In genomic region chr15:97276660-97277153, GRCm38 (mm10) we compare ENCODE assay signal across 12 mouse cellular contexts. TPM values are rescaled to one million over a fixed set of nuclear protein-coding genes. Genes with fewer than 3 reads are reported as not detected.
DNase-seq lines count a peak whose midpoint lies in the region; ATAC-seq and TF ChIP-seq lines count a peak whose summit lies in the region.
"Had no signal": no experiment of that assay in that cellular context is flagged by ENCODE, and none has a peak within 500 bp of the region (broad histone marks: within the 10 kb centered on the region; RNA-seq: fewer than 3 reads in every experiment).

No protein-coding gene starts in this region.

- no peaks in the 10 kb centered on the region for H3K79me2 ChIP-seq in C2C12 (ENCODE audit: control insufficient read depth, insufficient read depth)

- H3K79me3 ChIP-seq in C2C12 (ENCODE audit: low read depth): no peaks in the 10 kb centered on the region

- peaks cover 19% of the 10 kb centered on the region for H3K4me1 ChIP-seq in heart, embryonic 10.5 days
- peaks cover 11% of the 10 kb centered on the region for H3K4me1 ChIP-seq in forebrain, embryonic 16.5 days (replicated peaks; ENCODE audit: control insufficient read depth, insufficient read depth, low read length)
- H3K4me1 ChIP-seq in midbrain, embryonic 14.5 days (ENCODE audit: control insufficient read depth, insufficient read depth, low read length): peaks cover 17% of the 10 kb centered on the region; the same call in 1 of the 2 replicates

- peak; percentile 55 for ATAC-seq in forebrain, embryonic 16.5 days
- no peak for ATAC-seq in midbrain, embryonic 14.5 days (ENCODE audit: low FRiP score, low TSS enrichment)
- ATAC-seq: activated CD4-positive, CD25-positive, alpha-beta regulatory T cell, adult 4 months had no signal

- no peaks in the 10 kb centered on the region for H3K27me3 ChIP-seq in heart, embryonic 10.5 days (ENCODE audit: insufficient read depth, poor library complexity, severe bottlenecking)
- no peaks in the 10 kb centered on the region for H3K27me3 ChIP-seq in C2C12 (ENCODE audit: control insufficient read depth, insufficient read depth, insufficient read length)
- H3K27me3 ChIP-seq in forebrain, embryonic 16.5 days (replicated peaks; ENCODE audit: control insufficient read depth, insufficient read depth, low read length): no peaks in the 10 kb centered on the region
- H3K27me3 ChIP-seq in midbrain, embryonic 14.5 days (ENCODE audit: control insufficient read depth, insufficient read depth, low read length): no peaks in the 10 kb centered on the region
- H3K27me3 ChIP-seq: heart, embryonic 13.5 days had no signal

- no peak overlapping the region for H3K4me3 ChIP-seq in heart, embryonic 10.5 days
- H3K4me3 ChIP-seq in C2C12 (ENCODE audit: insufficient read depth, poor library complexity, severe bottlenecking): no peak overlapping the region
- no peak overlapping the region for H3K4me3 ChIP-seq in forebrain, embryonic 16.5 days (replicated peaks; ENCODE audit: low read length)
- H3K4me3 ChIP-seq in midbrain, embryonic 14.5 days (replicated peaks; ENCODE audit: low read depth, low read length): no peak overlapping the region
- no peak overlapping the region for H3K4me3 ChIP-seq in layer of hippocampus, adult 2 months
- H3K4me3 ChIP-seq: heart, embryonic 13.5 days had no signal

- no peaks in the 10 kb centered on the region for H3K9me3 ChIP-seq in heart, embryonic 10.5 days
- no peaks in the 10 kb centered on the region for H3K9me3 ChIP-seq in forebrain, embryonic 16.5 days (ENCODE audit: control insufficient read depth, low read length)
- no peaks in the 10 kb centered on the region for H3K9me3 ChIP-seq in midbrain, embryonic 14.5 days (ENCODE audit: control insufficient read depth, low read length)
- H3K9me3 ChIP-seq: heart, embryonic 13.5 days had no signal

- H3K27ac ChIP-seq in heart, embryonic 10.5 days: no peak overlapping the region
- no peak overlapping the region for H3K27ac ChIP-seq in forebrain, embryonic 16.5 days (ENCODE audit: low read length)
- peak overlapping the region; percentile 34; the same call in 1 of the 2 replicates for H3K27ac ChIP-seq in midbrain, embryonic 14.5 days (replicated peaks; ENCODE audit: low read depth, low read length)
- H3K27ac ChIP-seq in layer of hippocampus, adult 2 months: no peak overlapping the region
- H3K27ac ChIP-seq: heart, embryonic 13.5 days had no signal

- 78% methylated on average over 20 of the region's 20 CpGs for WGBS in heart, embryonic 10.5 days
- WGBS in forebrain, embryonic 16.5 days: 19% methylated on average over 20 of the region's 20 CpGs
- 46% methylated on average over 20 of the region's 20 CpGs for WGBS in midbrain, embryonic 14.5 days

- intact Hi-C loops in heart, postnatal 14 days (cut with DNase I): no loop called here

- no peak for TF ChIP-seq CTCF in C2C12 (IDR thresholded peaks at IDR 0.05; ENCODE audit: control insufficient read depth, insufficient read depth, insufficient read length)
- no peak for TF ChIP-seq CTCF in layer of hippocampus, adult 2 months (conservative IDR thresholded peaks at IDR 0.05)

- H3K4me2 ChIP-seq in forebrain, embryonic 16.5 days (ENCODE audit: low read length): peak overlapping the region; percentile 30; the same call in 1 of the 2 replicates
- H3K4me2 ChIP-seq in midbrain, embryonic 14.5 days (ENCODE audit: low read length): peak overlapping the region; percentile 3; the same call in 1 of the 2 replicates
- H3K4me2 ChIP-seq: heart, embryonic 13.5 days had no signal

- H3K36me3 ChIP-seq in heart, embryonic 10.5 days: no peaks in the 10 kb centered on the region
- H3K36me3 ChIP-seq in C2C12 (ENCODE audit: control insufficient read depth, insufficient read depth): no peaks in the 10 kb centered on the region
- no peaks in the 10 kb centered on the region for H3K36me3 ChIP-seq in forebrain, embryonic 16.5 days (ENCODE audit: control insufficient read depth, insufficient read depth)
- H3K36me3 ChIP-seq in midbrain, embryonic 14.5 days (ENCODE audit: control insufficient read depth, insufficient read depth, low read length): no peaks in the 10 kb centered on the region
- H3K36me3 ChIP-seq: heart, embryonic 13.5 days had no signal

- no peak overlapping the region for H3ac ChIP-seq in C2C12 (ENCODE audit: control insufficient read depth, insufficient read length, low read depth)

- H3K9ac ChIP-seq in forebrain, embryonic 16.5 days (replicated peaks; ENCODE audit: low read depth, low read length): peak overlapping the region; percentile 8; the same call in 1 of the 2 replicates
- H3K9ac ChIP-seq in midbrain, embryonic 14.5 days (replicated peaks; ENCODE audit: low read length): no peak overlapping the region
- H3K9ac ChIP-seq: heart, embryonic 13.5 days had no signal

- peak; percentile 56 for DNase-seq in heart, embryonic 10.5 days (ENCODE audit: low spot score)
- DNase-seq in heart, postnatal 14 days: no peak
- peak; percentile 58 for DNase-seq in midbrain, embryonic 14.5 days
- no peak for DNase-seq in frontal cortex, adult 2 months (ENCODE audit: extremely low spot score in 1 of 2, low spot score in 1 of 2)
- DNase-seq in left cerebral cortex, adult 9 months (ENCODE audit: low spot score in 2 of 2): no peak
- no peak for DNase-seq in layer of hippocampus, adult 2 months (ENCODE audit: low spot score in 2 of 2)
- DNase-seq: layer of hippocampus, adult 9-11 months; lung, adult 2 months had no signal

TF ChIP-seq in C2C12, 6 proteins besides CTCF, POLR2A, EP300 and RAD21:
- TF ChIP-seq CEBPB (IDR thresholded peaks at IDR 0.05; ENCODE audit: low read depth) (peak; percentile 59), MYOD1 (IDR thresholded peaks at IDR 0.05; ENCODE audit: control insufficient read depth, insufficient read length, low read depth) (no peak), FOSL1 (IDR thresholded peaks at IDR 0.05; ENCODE audit: insufficient read depth, low read length, poor library complexity, severe bottlenecking) (no peak)

RNA-seq across cellular contexts. Expression of gene Amigo2, which starts 29.6 kb away (rescaled TPM):
- polyA plus RNA-seq in heart, embryonic 10.5 days (2016; fragmentation: Nextera tagmentation; extraction: Ambion mirVana): 3.2 and 4.6 TPM in 2 replicates
- total RNA-seq in heart, postnatal 14 days (2021): 1 to 10 TPM; 7.4 to 8.4 TPM
- 0.71 TPM for polyA plus RNA-seq in C2C12 (2012; fragmentation: generic; extraction: Trizol)
- 5.1 and 7.0 TPM in 2 replicates for polyA plus RNA-seq in forebrain, embryonic 16.5 days (2015; fragmentation: Nextera tagmentation; extraction: Ambion mirVana)
- polyA plus RNA-seq in midbrain, embryonic 14.5 days (2014; fragmentation: Nextera tagmentation; extraction: Ambion mirVana): 16.7 and 16.9 TPM in 2 replicates
- 10.8 and 12.1 TPM in 2 replicates for polyA plus RNA-seq in frontal cortex, adult 2 months (2012; rRNA removed)
- total RNA-seq in layer of hippocampus, adult 2 months (2021): 10 to 100 TPM; 22.2 to 22.9 TPM

RNA-seq across cellular contexts. Expression of gene Pced1b, which starts 29.8 kb away (rescaled TPM):
- polyA plus RNA-seq in heart, embryonic 10.5 days (2016; fragmentation: Nextera tagmentation; extraction: Ambion mirVana): 2.3 and 2.4 TPM in 2 replicates
- total RNA-seq in heart, postnatal 14 days (2021): 1 to 10 TPM; 5.5 to 6.2 TPM
- polyA plus RNA-seq in C2C12 (2012; fragmentation: generic; extraction: Trizol): 0.32 TPM
- polyA plus RNA-seq in forebrain, embryonic 16.5 days (2015; fragmentation: Nextera tagmentation; extraction: Ambion mirVana): 2.5 and 4.3 TPM in 2 replicates
- 4.7 and 5.7 TPM in 2 replicates for polyA plus RNA-seq in midbrain, embryonic 14.5 days (2014; fragmentation: Nextera tagmentation; extraction: Ambion mirVana)
- polyA plus RNA-seq in frontal cortex, adult 2 months (2012; rRNA removed): 13.0 and 14.4 TPM in 2 replicates
- total RNA-seq in layer of hippocampus, adult 2 months (2021): 10 to 100 TPM in 1 of 2 experiments, 1 to 10 TPM in 1; 6.7 to 11.1 TPM

Comparison
In these comparisons a context has a peak if more than half of its experiments do, and no peak if none do; other contexts are left out.
1. DNase-seq: peak in heart, embryonic 10.5 days (single experiment) and midbrain, embryonic 14.5 days (single experiment); none in heart, postnatal 14 days (0 of 2), frontal cortex, adult 2 months (0 of 2), left cerebral cortex, adult 9 months (0 of 2) and layer of hippocampus, adult 2 months (0 of 2).